Mouse (Mus musculus): Measurements from ENCODE around the gene Samhd1. TPM values are rescaled to one million over a fixed set of nuclear protein-coding genes. Genes with fewer than 3 reads are reported as not detected.

Gene Samhd1
- polyA plus RNA-seq, 1 experiment from 2014 or later = 27.5 TPM

DNA sequence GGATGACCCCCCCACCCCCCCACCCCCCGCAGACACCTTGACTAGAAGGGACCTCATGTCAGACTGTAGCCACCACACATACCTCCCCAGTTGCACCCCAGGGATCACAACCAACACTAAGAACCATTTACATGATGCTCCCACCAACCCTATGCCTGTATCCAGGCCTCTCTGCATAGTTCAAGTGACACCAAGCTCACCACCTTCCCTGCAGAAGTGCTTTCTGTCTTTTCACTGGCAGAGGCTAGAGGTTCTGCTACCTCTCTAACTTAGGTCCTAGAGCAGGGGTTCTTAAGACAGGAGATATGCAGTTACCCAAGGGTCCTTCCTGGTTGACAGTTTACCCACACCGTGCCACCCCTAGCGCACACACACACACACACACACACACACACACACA lies 59.8 kb downstream of the Samhd1 start:
- H3K36me3 ChIP-seq (ENCODE audit: control insufficient read depth, insufficient read depth, low read length) = peaks cover 8% of the 10 kb centered on the region
- no peak for DNase-seq (ENCODE audit: low spot score)
- H3K27ac ChIP-seq (replicated peaks; ENCODE audit: low read depth, low read length) = no peak overlapping the region
- no peak overlapping the region for H3K4me3 ChIP-seq (ENCODE audit: low read depth, low read length)
- H3K4me1 ChIP-seq (ENCODE audit: control insufficient read depth, insufficient read depth, low read length) = peaks cover 49% of the 10 kb centered on the region
- H3K9ac ChIP-seq (ENCODE audit: low read length) = no peak overlapping the region
- H3K27me3 ChIP-seq (ENCODE audit: control insufficient read depth, insufficient read depth, low read length) = no peaks in the 10 kb centered on the region
- WGBS = 89% methylated on average over 3 of the region's 3 CpGs
- H3K9me3 ChIP-seq (ENCODE audit: control insufficient read depth, low read length) = no peaks in the 10 kb centered on the region
- no peak for ATAC-seq (ENCODE audit: insufficient number of reproducible peaks, low FRiP score, low TSS enrichment, low read depth)
- H3K4me2 ChIP-seq (ENCODE audit: low read depth, severe bottlenecking) = peak overlapping the region; percentile 18; the same call in 1 of the 2 replicates

DNA sequence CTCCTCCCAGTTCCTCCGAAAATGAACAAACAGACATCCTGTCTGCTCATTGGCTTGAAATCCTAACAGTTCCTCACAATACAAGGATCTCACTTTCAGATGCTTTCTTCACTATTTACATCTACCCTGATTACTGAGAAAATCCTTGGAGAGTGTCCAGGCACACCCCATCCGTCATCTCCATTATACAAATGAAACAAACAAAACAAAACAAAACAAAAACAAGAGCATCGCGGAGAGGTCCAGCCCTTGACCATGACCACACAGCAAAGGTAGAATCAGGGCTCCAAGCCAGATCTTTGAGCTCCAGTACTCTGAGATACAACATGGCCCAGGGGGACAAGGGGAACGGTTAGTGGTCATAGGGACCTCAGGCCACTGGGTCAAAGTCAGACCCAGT lies 60.3 kb downstream of the Samhd1 start:
- H3K27me3 ChIP-seq (ENCODE audit: control insufficient read depth, insufficient read depth, low read length) = no peaks in the 10 kb centered on the region
- no peak overlapping the region for H3K9ac ChIP-seq (ENCODE audit: low read length)
- peaks cover 47% of the 10 kb centered on the region for H3K4me1 ChIP-seq (ENCODE audit: control insufficient read depth, insufficient read depth, low read length)
- H3K4me2 ChIP-seq (ENCODE audit: low read depth, severe bottlenecking) = no peak overlapping the region
- no peak overlapping the region for H3K27ac ChIP-seq (replicated peaks; ENCODE audit: low read depth, low read length)
- no peaks in the 10 kb centered on the region for H3K9me3 ChIP-seq (ENCODE audit: control insufficient read depth, low read length)
- no peak overlapping the region for H3K4me3 ChIP-seq (ENCODE audit: low read depth, low read length)
- no peak for DNase-seq (ENCODE audit: low spot score)
- WGBS = 88% methylated on average over 5 of the region's 5 CpGs
- peaks cover 8% of the 10 kb centered on the region for H3K36me3 ChIP-seq (ENCODE audit: control insufficient read depth, insufficient read depth, low read length)
- no peak for ATAC-seq (ENCODE audit: insufficient number of reproducible peaks, low FRiP score, low TSS enrichment, low read depth)

DNA sequence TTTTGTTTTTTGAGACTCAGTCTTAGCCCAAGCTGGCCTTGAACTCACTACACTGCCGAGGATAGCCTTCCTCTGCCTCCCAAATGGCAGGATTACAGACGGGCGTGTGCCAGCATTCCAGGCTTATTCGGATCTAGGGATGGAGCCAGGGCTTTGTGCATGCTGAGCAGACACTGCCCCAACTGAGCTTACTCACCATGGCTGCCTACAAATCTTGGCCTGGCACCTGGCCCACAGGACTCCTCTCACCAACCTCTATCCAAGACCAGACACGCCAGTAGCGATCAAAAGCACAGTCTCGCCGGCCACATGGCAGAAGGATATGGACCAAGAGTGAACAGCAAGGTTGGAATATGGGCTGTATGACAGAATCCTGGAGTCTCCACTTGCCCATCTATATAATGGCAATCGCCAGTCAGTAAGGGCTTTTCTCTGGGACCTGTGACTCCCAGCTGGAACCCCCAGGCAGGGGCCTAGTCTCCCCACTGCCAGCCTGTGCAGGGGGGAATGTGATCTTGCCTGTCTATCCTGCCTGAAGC lies 60.8 kb downstream of the Samhd1 start:
- H3K36me3 ChIP-seq (ENCODE audit: control insufficient read depth, insufficient read depth, low read length) = peaks cover 8% of the 10 kb centered on the region

DNA sequence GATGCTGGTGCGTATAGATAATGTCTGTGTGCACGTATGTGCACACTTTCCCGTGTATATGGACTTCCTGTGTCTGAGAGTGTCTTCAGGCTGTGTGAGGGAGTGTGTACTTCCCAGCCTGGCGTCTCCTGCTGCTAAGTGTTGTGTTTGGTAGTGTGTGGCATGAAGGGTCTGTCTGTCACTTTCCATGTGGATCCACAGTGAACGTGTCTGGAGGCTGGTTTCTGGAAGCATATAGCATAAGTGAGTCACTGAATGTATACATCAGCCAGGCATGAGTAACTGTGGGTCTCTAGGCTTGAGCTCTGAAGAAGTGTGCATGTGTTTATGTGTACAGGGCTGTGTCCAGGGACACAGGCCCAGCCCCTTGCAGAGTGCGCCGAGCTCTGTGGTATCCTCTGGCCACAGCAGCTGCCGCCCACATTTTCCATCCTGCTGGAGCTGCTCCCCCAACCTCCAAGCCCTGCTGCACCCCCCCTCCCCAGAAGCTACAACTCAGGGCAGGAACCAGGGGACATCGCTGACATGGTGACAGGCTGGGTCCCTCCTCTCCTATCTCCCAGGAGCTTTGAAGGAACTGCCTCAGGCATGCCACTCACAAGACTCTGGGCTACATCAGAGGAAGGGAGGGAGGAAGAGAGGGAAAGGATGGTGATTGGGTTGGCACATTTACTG lies 61.5 kb downstream of the Samhd1 start:
- no peak for ATAC-seq (ENCODE audit: insufficient number of reproducible peaks, low FRiP score, low TSS enrichment, low read depth)
- no peak overlapping the region for H3K27ac ChIP-seq (replicated peaks; ENCODE audit: low read depth, low read length)
- H3K9me3 ChIP-seq (ENCODE audit: control insufficient read depth, low read length) = no peaks in the 10 kb centered on the region
- DNase-seq (ENCODE audit: low spot score) = no peak
- H3K27me3 ChIP-seq (ENCODE audit: control insufficient read depth, insufficient read depth, low read length) = no peaks in the 10 kb centered on the region
- 78% methylated on average over 9 of the region's 9 CpGs for WGBS
- H3K4me2 ChIP-seq (ENCODE audit: low read depth, severe bottlenecking) = no peak overlapping the region
- no peak overlapping the region for H3K4me3 ChIP-seq (ENCODE audit: low read depth, low read length)
- H3K36me3 ChIP-seq (ENCODE audit: control insufficient read depth, insufficient read depth, low read length) = peaks cover 8% of the 10 kb centered on the region
- no peak overlapping the region for H3K9ac ChIP-seq (ENCODE audit: low read length)
- peaks cover 45% of the 10 kb centered on the region for H3K4me1 ChIP-seq (ENCODE audit: control insufficient read depth, insufficient read depth, low read length)

More for the DNA sequence above, 60.8 kb downstream of the Samhd1 start:
- Histone ChIP-seq H3K27ac (replicated peaks; ENCODE audit: low read depth, low read length) (no peak overlapping the region; the same call in 1 of the 2 replicates), H3K4me2 (ENCODE audit: low read depth, severe bottlenecking) (no peak overlapping the region), H3K9ac (ENCODE audit: low read length) (no peak overlapping the region), H3K4me1 (ENCODE audit: control insufficient read depth, insufficient read depth, low read length) (peaks cover 45% of the 10 kb centered on the region), H3K9me3 (ENCODE audit: control insufficient read depth, low read length) (no peaks in the 10 kb centered on the region), H3K4me3 (ENCODE audit: low read depth, low read length) (no peak overlapping the region), H3K27me3 (ENCODE audit: control insufficient read depth, insufficient read depth, low read length) (no peaks in the 10 kb centered on the region)
- DNase-seq (ENCODE audit: low spot score) (no peak), ATAC-seq (ENCODE audit: insufficient number of reproducible peaks, low FRiP score, low TSS enrichment, low read depth) (no peak)
- WGBS = 83% methylated on average over 9 of the region's 9 CpGs

DNA sequence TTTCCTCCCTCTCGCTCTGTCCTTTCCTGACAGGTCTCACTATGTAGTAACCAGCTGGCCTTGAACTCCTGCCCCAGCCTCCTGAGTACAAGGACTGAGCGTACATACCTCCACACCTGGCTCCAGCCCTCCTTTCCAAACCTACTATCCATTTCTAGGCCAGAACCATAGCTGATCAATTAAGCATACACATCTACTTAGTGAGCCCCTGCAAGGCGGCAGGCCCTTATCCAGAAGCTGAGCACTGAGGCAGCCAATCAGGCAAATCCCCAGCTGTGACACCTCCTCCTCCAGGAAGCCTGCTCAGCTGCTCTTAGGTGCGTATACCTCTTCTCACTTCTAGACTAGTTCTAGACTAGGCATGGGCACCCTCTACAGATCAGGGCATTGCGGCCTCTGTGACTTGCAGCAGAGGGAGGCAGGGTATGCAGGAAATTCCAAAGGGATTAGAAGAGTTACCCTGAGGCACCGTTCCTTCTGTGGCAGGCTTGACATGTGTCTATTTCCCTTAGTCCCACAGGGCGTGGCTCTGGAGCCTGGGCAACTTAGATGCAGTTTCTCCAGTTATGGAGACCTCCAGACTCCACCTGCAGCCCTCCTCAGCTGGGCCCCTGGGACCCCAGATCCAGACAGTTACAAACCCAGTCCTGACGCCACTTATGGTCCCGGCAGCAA lies 62.6 kb downstream of the Samhd1 start:
- 75% methylated on average over 9 of the region's 9 CpGs for WGBS
- Histone ChIP-seq H3K9ac (ENCODE audit: low read length) (no peak overlapping the region), H3K4me1 (ENCODE audit: control insufficient read depth, insufficient read depth, low read length) (peaks cover 44% of the 10 kb centered on the region), H3K4me3 (ENCODE audit: low read depth, low read length) (no peak overlapping the region), H3K27me3 (ENCODE audit: control insufficient read depth, insufficient read depth, low read length) (no peaks in the 10 kb centered on the region), H3K4me2 (ENCODE audit: low read depth, severe bottlenecking) (no peak overlapping the region), H3K36me3 (ENCODE audit: control insufficient read depth, insufficient read depth, low read length) (peaks cover 8% of the 10 kb centered on the region), H3K27ac (replicated peaks; ENCODE audit: low read depth, low read length) (no peak overlapping the region), H3K9me3 (ENCODE audit: control insufficient read depth, low read length) (no peaks in the 10 kb centered on the region)
- DNase-seq (ENCODE audit: low spot score) (no peak), ATAC-seq (ENCODE audit: insufficient number of reproducible peaks, low FRiP score, low TSS enrichment, low read depth) (no peak)

DNA sequence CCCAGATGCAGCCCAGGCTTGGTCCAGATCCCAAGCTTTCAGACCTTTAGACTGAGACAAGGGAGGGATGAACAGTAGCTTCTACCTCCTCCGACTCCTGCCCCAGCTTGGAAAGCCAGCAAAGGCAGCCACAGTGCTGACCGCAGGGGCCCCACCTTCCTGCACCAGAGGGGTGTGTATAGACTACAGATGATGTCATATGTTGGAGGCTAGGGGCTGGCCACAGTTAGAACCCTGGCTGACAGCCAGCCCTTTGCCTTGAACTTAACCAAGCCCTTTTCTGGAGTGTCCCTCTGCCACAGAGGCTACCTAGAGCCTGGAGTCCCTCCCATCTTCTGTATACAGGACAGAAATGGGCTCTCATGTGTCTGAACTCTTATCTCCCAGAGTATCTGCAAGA lies 63.5 kb downstream of the Samhd1 start:
- peaks cover 35% of the 10 kb centered on the region for H3K4me1 ChIP-seq (ENCODE audit: control insufficient read depth, insufficient read depth, low read length)
- DNase-seq (ENCODE audit: low spot score) = no peak
- no peak overlapping the region for H3K27ac ChIP-seq (replicated peaks; ENCODE audit: low read depth, low read length)
- WGBS = 77% methylated on average over 2 of the region's 2 CpGs
- no peak overlapping the region for H3K4me3 ChIP-seq (ENCODE audit: low read depth, low read length)
- no peak for ATAC-seq (ENCODE audit: insufficient number of reproducible peaks, low FRiP score, low TSS enrichment, low read depth)
- H3K9me3 ChIP-seq (ENCODE audit: control insufficient read depth, low read length) = no peaks in the 10 kb centered on the region
- H3K36me3 ChIP-seq (ENCODE audit: control insufficient read depth, insufficient read depth, low read length) = peaks cover 8% of the 10 kb centered on the region
- no peaks in the 10 kb centered on the region for H3K27me3 ChIP-seq (ENCODE audit: control insufficient read depth, insufficient read depth, low read length)
- no peak overlapping the region for H3K9ac ChIP-seq (ENCODE audit: low read length)
- H3K4me2 ChIP-seq (ENCODE audit: low read depth, severe bottlenecking) = no peak overlapping the region

DNA sequence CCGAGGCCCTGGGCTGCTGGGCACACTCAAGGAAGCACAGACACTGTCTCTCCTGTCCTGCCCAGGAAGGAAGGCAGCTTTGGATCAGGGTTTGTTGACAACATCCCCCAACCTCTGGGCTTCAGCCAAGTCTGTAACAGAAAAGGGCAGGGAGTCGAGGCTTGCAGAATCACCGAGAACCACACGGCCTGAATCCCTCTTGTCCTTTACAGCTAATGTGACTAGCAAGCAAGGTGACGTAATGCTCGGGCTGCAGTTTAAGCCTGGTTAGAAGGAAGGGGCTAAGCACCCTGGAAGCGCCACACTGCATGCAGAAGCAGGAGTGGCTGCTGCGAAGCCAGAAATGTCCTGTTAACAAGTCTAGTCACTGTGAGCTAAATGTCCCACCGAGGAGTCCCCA lies 64.7 kb downstream of the Samhd1 start:
- Histone ChIP-seq H3K4me3 (ENCODE audit: low read depth, low read length) (no peak overlapping the region), H3K4me1 (ENCODE audit: control insufficient read depth, insufficient read depth, low read length) (peaks cover 23% of the 10 kb centered on the region), H3K4me2 (ENCODE audit: low read depth, severe bottlenecking) (no peak overlapping the region), H3K27ac (replicated peaks; ENCODE audit: low read depth, low read length) (no peak overlapping the region), H3K36me3 (ENCODE audit: control insufficient read depth, insufficient read depth, low read length) (peaks cover 8% of the 10 kb centered on the region), H3K27me3 (ENCODE audit: control insufficient read depth, insufficient read depth, low read length) (no peaks in the 10 kb centered on the region), H3K9ac (ENCODE audit: low read length) (no peak overlapping the region), H3K9me3 (ENCODE audit: control insufficient read depth, low read length) (no peaks in the 10 kb centered on the region)
- WGBS = 71% methylated on average over 9 of the region's 9 CpGs
- no peak for ATAC-seq (ENCODE audit: insufficient number of reproducible peaks, low FRiP score, low TSS enrichment, low read depth)
- DNase-seq (ENCODE audit: low spot score) = no peak

DNA sequence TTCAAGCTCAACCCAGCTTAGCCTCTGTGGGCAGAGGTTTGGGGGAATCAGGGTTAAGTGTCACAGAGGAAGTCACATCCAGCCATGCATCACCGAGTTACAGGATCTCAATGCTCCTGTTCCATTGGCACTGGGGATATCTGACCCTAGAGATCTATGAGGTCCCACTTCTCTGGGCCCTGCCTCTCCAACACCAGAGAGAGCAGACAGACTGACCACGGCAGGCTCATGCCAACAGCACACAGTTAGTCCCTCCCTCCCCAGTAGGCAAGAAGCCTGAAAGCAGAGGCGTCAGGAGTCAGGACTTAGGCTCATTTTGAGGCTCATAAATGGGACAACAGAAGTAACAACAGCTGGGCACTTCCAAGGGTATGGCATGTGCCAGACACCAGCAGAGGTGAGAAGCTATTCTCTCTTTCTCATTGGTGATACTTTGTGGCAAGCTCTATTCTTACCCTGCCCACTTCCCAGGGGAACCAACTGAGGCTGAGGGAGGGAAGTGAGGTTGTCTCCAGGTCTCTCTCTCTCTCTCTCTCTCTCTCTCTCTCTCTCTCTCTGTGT lies 65.2 kb downstream of the Samhd1 start:
- Histone ChIP-seq H3K27ac (replicated peaks; ENCODE audit: low read depth, low read length) (no peak overlapping the region), H3K27me3 (ENCODE audit: control insufficient read depth, insufficient read depth, low read length) (no peaks in the 10 kb centered on the region), H3K9ac (ENCODE audit: low read length) (no peak overlapping the region), H3K4me3 (ENCODE audit: low read depth, low read length) (no peak overlapping the region), H3K4me1 (ENCODE audit: control insufficient read depth, insufficient read depth, low read length) (peaks cover 19% of the 10 kb centered on the region; the same call in 1 of the 2 replicates), H3K4me2 (ENCODE audit: low read depth, severe bottlenecking) (no peak overlapping the region), H3K9me3 (ENCODE audit: control insufficient read depth, low read length) (no peaks in the 10 kb centered on the region), H3K36me3 (ENCODE audit: control insufficient read depth, insufficient read depth, low read length) (peaks cover 8% of the 10 kb centered on the region)
- ATAC-seq (ENCODE audit: insufficient number of reproducible peaks, low FRiP score, low TSS enrichment, low read depth) (no peak), DNase-seq (ENCODE audit: low spot score) (no peak)
- WGBS = 64% methylated on average over 3 of the region's 3 CpGs

All from limb, embryonic 11.5 days (tissue).